19 mouse cellular contexts compared by ENCODE assay signal in the genomic region with DNA sequence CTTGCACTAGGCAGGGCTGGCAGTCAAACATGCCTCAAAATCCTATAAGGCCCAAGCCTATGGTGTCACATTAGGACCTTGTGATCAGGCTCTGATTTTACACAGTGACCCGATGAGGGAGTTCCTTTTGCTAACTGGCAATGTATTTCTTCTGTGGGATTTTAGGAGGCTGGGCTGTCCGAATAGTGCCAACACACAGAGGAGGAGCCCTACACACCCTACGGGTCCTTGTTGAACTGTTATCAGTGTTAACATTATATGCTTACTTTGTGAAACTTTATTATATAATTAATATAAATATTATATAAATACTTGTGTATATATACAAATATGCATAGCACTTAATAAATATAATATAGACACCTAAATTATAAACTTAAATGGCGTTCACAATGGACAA.
DNase-seq lines count a peak whose midpoint lies in the region; ATAC-seq lines count a peak whose summit lies in the region.
"Had no signal": no experiment of that assay in that cellular context is flagged by ENCODE, and none has a peak within 500 bp of the region (broad histone marks: within the 10 kb centered on the region; RNA-seq: fewer than 3 reads in every experiment).

No protein-coding gene starts in this region.

- no peak overlapping the region for H3K27ac ChIP-seq in liver, embryonic 11.5 days (ENCODE audit: low read depth, low read length)
- peak overlapping the region; percentile 92 for H3K27ac ChIP-seq in liver, embryonic 12.5 days
- peak overlapping the region; percentile 80 for H3K27ac ChIP-seq in liver, embryonic 16.5 days (ENCODE audit: low read length)
- H3K27ac ChIP-seq: embryonic facial prominence, embryonic 10.5 days; forebrain, embryonic 12.5 days; hindbrain, embryonic 10.5 days; hindbrain, embryonic 14.5 days had no signal

- 81% methylated on average over 4 of the region's 4 CpGs for WGBS in liver, embryonic 11.5 days
- 52% methylated on average over 4 of the region's 4 CpGs for WGBS in liver, embryonic 12.5 days (ENCODE audit: insufficient replicate concordance)
- 45% methylated on average over 4 of the region's 4 CpGs for WGBS in liver, embryonic 16.5 days (ENCODE audit: insufficient replicate concordance)

- H3K4me2 ChIP-seq in liver, embryonic 11.5 days = no peak overlapping the region
- H3K4me2 ChIP-seq in liver, embryonic 12.5 days = no peak overlapping the region
- no peak overlapping the region for H3K4me2 ChIP-seq in liver, embryonic 16.5 days (ENCODE audit: low read depth, low read length)
- H3K4me2 ChIP-seq: forebrain, embryonic 12.5 days; heart, embryonic 12.5 days; hindbrain, embryonic 14.5 days had no signal

- H3K4me1 ChIP-seq in liver, embryonic 11.5 days (replicated peaks; ENCODE audit: control insufficient read depth, insufficient read depth, low read length) = peaks cover 9% of the 10 kb centered on the region; the same call in 1 of the 2 replicates
- peaks cover 39% of the 10 kb centered on the region for H3K4me1 ChIP-seq in liver, embryonic 12.5 days
- H3K4me1 ChIP-seq in liver, embryonic 16.5 days (ENCODE audit: control insufficient read depth, low read depth, low read length) = peaks cover 21% of the 10 kb centered on the region
- H3K4me1 ChIP-seq: embryonic facial prominence, embryonic 10.5 days; forebrain, embryonic 12.5 days had no signal

- H3K9ac ChIP-seq in liver, embryonic 11.5 days (ENCODE audit: low read depth, low read length) = no peak overlapping the region
- no peak overlapping the region for H3K9ac ChIP-seq in liver, embryonic 12.5 days
- no peak overlapping the region for H3K9ac ChIP-seq in liver, embryonic 16.5 days (ENCODE audit: low read depth, low read length)
- H3K9ac ChIP-seq: forebrain, embryonic 12.5 days; forebrain, postnatal 0 days; heart, embryonic 12.5 days; hindbrain, embryonic 14.5 days had no signal

- no peaks in the 10 kb centered on the region for H3K9me3 ChIP-seq in liver, embryonic 11.5 days (ENCODE audit: control insufficient read depth, low read length)
- H3K9me3 ChIP-seq in liver, embryonic 12.5 days (replicated peaks) = no peaks in the 10 kb centered on the region
- H3K9me3 ChIP-seq in liver, embryonic 16.5 days (replicated peaks; ENCODE audit: control insufficient read depth, low read length) = no peaks in the 10 kb centered on the region
- H3K9me3 ChIP-seq: embryonic facial prominence, embryonic 10.5 days; forebrain, embryonic 12.5 days; heart, embryonic 12.5 days; hindbrain, embryonic 10.5 days had no signal

- no peaks in the 10 kb centered on the region for H3K27me3 ChIP-seq in liver, embryonic 11.5 days (replicated peaks; ENCODE audit: control insufficient read depth, insufficient read depth, low read length)
- no peaks in the 10 kb centered on the region for H3K27me3 ChIP-seq in liver, embryonic 12.5 days (replicated peaks)
- no peaks in the 10 kb centered on the region for H3K27me3 ChIP-seq in liver, embryonic 16.5 days (ENCODE audit: control insufficient read depth, insufficient read depth, low read depth, low read length)
- H3K27me3 ChIP-seq: forebrain, embryonic 12.5 days; heart, embryonic 12.5 days had no signal

- ATAC-seq in liver, embryonic 11.5 days (replicated peaks; ENCODE audit: low FRiP score) = no peak; the same call in 1 of the 2 replicates
- peak; percentile 68 for ATAC-seq in liver, embryonic 12.5 days
- peak; percentile 70 for ATAC-seq in liver, embryonic 16.5 days (ENCODE audit: low read depth)
- ATAC-seq: forebrain, postnatal 0 days had no signal

- no peak overlapping the region for H3K4me3 ChIP-seq in liver, embryonic 11.5 days (ENCODE audit: low read depth, low read length)
- H3K4me3 ChIP-seq in liver, embryonic 12.5 days = no peak overlapping the region
- no peak overlapping the region for H3K4me3 ChIP-seq in liver, embryonic 16.5 days (ENCODE audit: low read depth, low read length)
- H3K4me3 ChIP-seq: embryonic facial prominence, embryonic 10.5 days; forebrain, embryonic 12.5 days; heart, embryonic 12.5 days; hindbrain, embryonic 10.5 days had no signal

- DNase-seq in liver = peak; percentile 49
- no peak for DNase-seq in liver, embryonic 11.5 days (ENCODE audit: low spot score)
- peak; percentile 16 for DNase-seq in c-Kit-negative CD71-positive TER-119-positive erythroid progenitor cells, embryonic 14.5 days (ENCODE audit: low read depth, low spot score)
- no peak for DNase-seq in frontal cortex, postnatal 36 days (ENCODE audit: low spot score in 2 of 2)
- DNase-seq in c-Kit-positive CD71-positive TER-119-positive erythroid progenitor cells, embryonic 14.5 days (ENCODE audit: low spot score) = no peak
- no peak for DNase-seq in left cerebral cortex, adult 8-10 months (ENCODE audit: low spot score in 2 of 2)
- DNase-seq: adrenal gland, postnatal 10 days; cerebellum, adult 2 months; cerebellum, postnatal 10 days; forebrain, postnatal 0 days; gastrocnemius, postnatal 10 days; heart, adult 18-20 months had no signal

- H3K36me3 ChIP-seq in liver, embryonic 11.5 days (ENCODE audit: control insufficient read depth, insufficient read depth, low read length) = no peaks in the 10 kb centered on the region
- H3K36me3 ChIP-seq in liver, embryonic 12.5 days = no peaks in the 10 kb centered on the region
- H3K36me3 ChIP-seq in liver, embryonic 16.5 days (ENCODE audit: control insufficient read depth, insufficient read depth) = no peaks in the 10 kb centered on the region
- H3K36me3 ChIP-seq: embryonic facial prominence, embryonic 10.5 days; forebrain, embryonic 12.5 days; heart, embryonic 12.5 days; hindbrain, embryonic 10.5 days had no signal

Comparison
In these comparisons a context has a peak if more than half of its experiments do, and no peak if none do; other contexts are left out.
1. DNase-seq: peak in liver (single experiment) and c-Kit-negative CD71-positive TER-119-positive erythroid progenitor cells, embryonic 14.5 days (single experiment); none in liver, embryonic 11.5 days (single experiment), frontal cortex, postnatal 36 days (0 of 2), c-Kit-positive CD71-positive TER-119-positive erythroid progenitor cells, embryonic 14.5 days (single experiment) and left cerebral cortex, adult 8-10 months (0 of 2).